Mouse (Mus musculus) forebrain, embryonic 11.5 days (tissue): ENCODE data around the gene Cfap70. TPM values are rescaled to one million over a fixed set of nuclear protein-coding genes. Genes with fewer than 3 reads are reported as not detected.
A peak's percentile ranks its signal among the peaks of the same experiment; 100 is the strongest.

Experiments used
- ATAC-seq: fragments of 200-750 bp; cut with Nextera tagmentation; replicated peaks from 2 replicates; pipeline ENCODE4 v1.8.0; 2017; ENCODE audit warnings: moderate TSS enrichment; ENCODE audit not compliant: low FRiP score
- DNase-seq: peaks from one replicate; pipeline ENCODE4 v3.0.0-alpha.2; 2017; ENCODE audit warnings: low spot score
- H3K27ac ChIP-seq: fragments of 300-500 bp; sonication (generic); 2 replicates; pipeline ENCODE4 v1.5.1; 2014; ENCODE audit warnings: low read depth, low read length
- H3K27me3 ChIP-seq: fragments of 300-500 bp; sonication (generic); 2 replicates; pipeline ENCODE4 v1.6.1; 2014; ENCODE audit warnings: mild to moderate bottlenecking, low read length, mixed read lengths; ENCODE audit not compliant: control insufficient read depth, insufficient read depth
- H3K36me3 ChIP-seq: fragments of 300-500 bp; sonication (generic); 2 replicates; pipeline ENCODE4 v1.6.1; 2014; ENCODE audit warnings: mild to moderate bottlenecking, low read length, moderate library complexity, mixed read lengths; ENCODE audit not compliant: control insufficient read depth, insufficient read depth
- H3K4me1 ChIP-seq: fragments of 300-500 bp; sonication (generic); replicated peaks from 2 replicates; pipeline ENCODE4 v1.6.1; 2014; ENCODE audit warnings: low read length, mixed read lengths; ENCODE audit not compliant: control insufficient read depth, insufficient read depth
- H3K4me2 ChIP-seq: fragments of 300-500 bp; sonication (generic); 2 replicates; pipeline ENCODE4 v1.6.1; 2014; ENCODE audit warnings: low read depth, mild to moderate bottlenecking, low read length, moderate library complexity, mixed read lengths; ENCODE audit not compliant: severe bottlenecking
- H3K4me3 ChIP-seq: fragments of 300-500 bp; sonication (generic); 2 replicates; pipeline ENCODE4 v1.5.1; 2014; ENCODE audit warnings: low read depth, low read length
- H3K9ac ChIP-seq: fragments of 300-500 bp; sonication (generic); 2 replicates; pipeline ENCODE4 v1.6.1; 2014; ENCODE audit warnings: low read length
- H3K9me3 ChIP-seq: fragments of 300-500 bp; sonication (generic); 2 replicates; pipeline ENCODE4 v1.6.1; 2016; ENCODE audit warnings: low read length, mixed read lengths; ENCODE audit not compliant: control insufficient read depth
- WGBS: fragments of 180-500 bp; shearing (Covaris S2); extraction: QIAGEN DNeasy Blood & Tissue Kit; methylation state at CpG from one replicate; pipeline ENCODE4 v1.1.7; 2014; 5-methylcytosine and 5-hydroxymethylcytosine counted together
- polyA plus RNA-seq: library from polyadenylated mRNA; unstranded; fragments of >200 nt; fragmentation: Nextera tagmentation; extraction: Ambion mirVana; gene quantifications from 2 replicates; pipeline ENCODE4 v1.2.1, GENCODE M21; 2014

Gene Cfap70
- polyA plus RNA-seq, 1 experiment from 2014 or later, result 0.24 TPM

DNA sequence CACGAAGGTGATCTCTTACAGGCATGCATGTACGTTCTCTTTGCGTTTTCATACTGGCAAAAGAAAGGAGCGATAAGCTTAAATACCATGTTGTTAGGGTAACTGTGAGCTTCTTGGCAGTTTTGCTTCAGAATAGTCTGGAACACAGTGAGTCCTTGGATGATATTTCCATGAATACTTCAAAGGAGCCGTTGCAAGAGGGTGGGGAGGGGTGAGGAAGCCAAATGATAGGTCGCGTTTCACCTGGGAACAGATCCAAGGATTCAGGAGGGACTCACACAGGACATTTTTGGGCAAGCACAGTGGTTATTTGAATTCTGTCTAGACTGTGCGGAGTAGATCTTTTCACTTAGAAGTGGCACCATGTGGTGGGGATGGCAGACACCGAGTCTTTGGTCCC, 54.8 kb downstream of the Cfap70 start:
- H3K4me2 ChIP-seq, result no peak overlapping the region
- WGBS, result 86% methylated on average over 9 of the region's 9 CpGs
- DNase-seq (no peak), ATAC-seq (no peak)
- H3K27me3 ChIP-seq, result no peaks in the 10 kb centered on the region
- H3K4me3 ChIP-seq, result no peak overlapping the region
- no peak overlapping the region for H3K9ac ChIP-seq
- no peaks in the 10 kb centered on the region for H3K9me3 ChIP-seq
- peaks cover 3% of the 10 kb centered on the region; the same call in 1 of the 2 replicates for H3K4me1 ChIP-seq
- no peaks in the 10 kb centered on the region for H3K36me3 ChIP-seq
- H3K27ac ChIP-seq, result no peak overlapping the region

DNA sequence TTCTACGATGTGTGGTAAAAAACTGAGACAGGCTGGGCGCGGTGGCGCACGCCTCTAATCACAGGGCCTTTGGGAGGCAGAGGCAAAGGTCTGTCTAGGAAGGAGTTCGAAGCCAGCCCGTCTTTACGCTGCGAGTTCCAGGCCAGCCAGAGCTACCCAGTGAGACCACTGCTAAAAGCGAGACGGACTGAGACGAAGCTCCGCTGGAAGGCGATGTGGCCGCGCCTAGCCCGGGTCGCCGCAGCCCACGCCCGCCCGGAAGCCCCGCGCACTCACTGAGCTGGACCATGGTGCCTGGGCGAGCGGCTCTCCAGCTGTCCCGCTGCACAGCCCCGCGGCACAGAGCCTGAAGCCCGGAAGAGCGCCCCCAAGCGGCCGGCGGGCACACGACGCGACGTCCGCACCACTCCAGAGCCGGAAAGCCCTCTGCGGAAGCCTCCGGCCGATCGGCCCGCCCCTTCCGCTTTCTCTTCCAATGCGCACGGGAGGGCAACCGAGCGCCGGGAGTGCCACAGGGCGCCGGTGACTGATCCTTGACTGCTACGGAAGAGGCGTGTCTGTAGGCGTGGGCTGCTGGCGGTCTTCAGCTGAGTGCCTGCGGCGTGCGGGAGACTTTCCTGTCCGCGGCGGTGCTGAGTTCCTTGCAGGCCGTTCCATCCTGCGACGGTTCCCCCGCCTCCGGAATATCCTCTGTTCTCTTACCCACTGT, 58.7 kb downstream of the Cfap70 start, which contains the start of gene Mrps16:
TSS of gene Mrps16 (minus strand) at position 430 of the 709 bp plus-strand sequence.
- Histone ChIP-seq H3K27me3 (no peaks in the 10 kb centered on the region), H3K27ac (peak within 1 kb of the TSS; percentile 51), H3K36me3 (no peaks in the 10 kb centered on the region), H3K4me1 (peaks cover 3% of the 10 kb centered on the region; the same call in 1 of the 2 replicates), H3K9me3 (no peaks in the 10 kb centered on the region), H3K4me2 (peak within 1 kb of the TSS; percentile 59), H3K4me3 (peak within 1 kb of the TSS; percentile 49), H3K9ac (peak within 1 kb of the TSS; percentile 87)
- WGBS, result under 1% methylated on average over 62 of the region's 68 CpGs
- DNase-seq (peak; percentile 97), ATAC-seq (peak; percentile 96)

DNA sequence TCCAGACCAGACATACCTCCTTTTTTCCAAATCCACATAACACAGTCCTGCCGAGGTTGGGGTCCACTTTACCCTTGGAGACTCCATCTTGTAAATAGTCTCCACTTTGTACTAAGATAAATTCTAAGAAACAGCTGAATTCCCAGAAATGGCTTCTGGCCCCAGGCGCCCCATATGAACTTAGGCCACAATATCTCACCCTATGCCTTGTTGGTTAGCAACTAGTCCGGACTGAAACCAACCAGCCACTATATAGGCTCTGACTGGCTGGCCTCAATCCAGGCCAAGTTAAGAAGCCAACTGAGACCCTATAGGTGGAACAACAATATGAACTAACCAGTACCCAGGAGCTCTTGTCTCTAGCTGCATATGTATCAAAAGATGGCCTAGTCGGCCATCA, 59.7 kb downstream of the Cfap70 start:
- Histone ChIP-seq H3K9me3 (no peaks in the 10 kb centered on the region), H3K36me3 (no peaks in the 10 kb centered on the region; the same call in 1 of the 2 replicates)

GRCm38 (mm10) chr14:20389446-20390079, 62.5 kb downstream of the Cfap70 start:
- peaks cover 18% of the 10 kb centered on the region for H3K4me1 ChIP-seq
- DNase-seq (no peak), ATAC-seq (no peak)
- H3K36me3 ChIP-seq, result no peaks in the 10 kb centered on the region; the same call in 1 of the 2 replicates
- no peaks in the 10 kb centered on the region for H3K27me3 ChIP-seq
- no peak overlapping the region for H3K9ac ChIP-seq
- H3K4me2 ChIP-seq, result peak overlapping the region; percentile 84; the same call in 1 of the 2 replicates
- WGBS, result 89% methylated on average over 8 of the region's 8 CpGs
- H3K9me3 ChIP-seq, result no peaks in the 10 kb centered on the region
- no peak overlapping the region for H3K4me3 ChIP-seq
- no peak overlapping the region for H3K27ac ChIP-seq

More for the DNA sequence above, 59.7 kb downstream of the Cfap70 start:
- no peak for DNase-seq
- H3K9ac ChIP-seq, result no peak overlapping the region
- ATAC-seq, result no peak
- 87% methylated on average over 3 of the region's 4 CpGs for WGBS
- H3K27ac ChIP-seq, result no peak overlapping the region
- no peaks in the 10 kb centered on the region for H3K27me3 ChIP-seq
- no peak overlapping the region for H3K4me3 ChIP-seq
- H3K4me2 ChIP-seq, result no peak overlapping the region; the same call in 1 of the 2 replicates
- peaks cover 9% of the 10 kb centered on the region for H3K4me1 ChIP-seq

- peak within 1 kb of the TSS; percentile 84 for H3K4me2 ChIP-seq
- no peaks in the 10 kb centered on the region for H3K27me3 ChIP-seq
- H3K4me3 ChIP-seq, result peak within 1 kb of the TSS; percentile 77
- no peaks in the 10 kb centered on the region; the same call in none of the 2 replicates for H3K36me3 ChIP-seq
- peaks cover 15% of the 10 kb centered on the region for H3K4me1 ChIP-seq
- DNase-seq (peak; percentile 95), ATAC-seq (peak; percentile 81)
- H3K9me3 ChIP-seq, result no peaks in the 10 kb centered on the region
- WGBS, result under 1% methylated on average over 59 of the region's 59 CpGs
- H3K27ac ChIP-seq, result peak within 1 kb of the TSS; percentile 60
- peak within 1 kb of the TSS; percentile 84 for H3K9ac ChIP-seq
These were observed 63.4 kb downstream of the Cfap70 start, which contains the start of gene Dnajc9 for GRCm38 (mm10) chr14:20388441-20389129. Dnajc9 (minus strand) TSS chr14:20388910.

- Histone ChIP-seq H3K4me3 (no peak overlapping the region), H3K9ac (no peak overlapping the region), H3K27me3 (no peaks in the 10 kb centered on the region), H3K36me3 (no peaks in the 10 kb centered on the region; the same call in 1 of the 2 replicates), H3K27ac (no peak overlapping the region), H3K4me1 (no peaks in the 10 kb centered on the region), H3K4me2 (no peak overlapping the region), H3K9me3 (no peaks in the 10 kb centered on the region)
- DNase-seq (no peak), ATAC-seq (no peak)
- WGBS, result 91% methylated on average over 9 of the region's 9 CpGs
These were observed 72.1 kb downstream of the Cfap70 start for GRCm38 (mm10) chr14:20379753-20380430.

GRCm38 (mm10) chr14:20379087-20379640, 72.9 kb downstream of the Cfap70 start:
- no peaks in the 10 kb centered on the region; the same call in 1 of the 2 replicates for H3K36me3 ChIP-seq

More at GRCm38 (mm10) chr14:20379087-20379640, 72.9 kb downstream of the Cfap70 start:
- H3K9me3 ChIP-seq, result no peaks in the 10 kb centered on the region
- H3K4me2 ChIP-seq, result no peak overlapping the region
- no peak overlapping the region for H3K4me3 ChIP-seq
- no peaks in the 10 kb centered on the region for H3K4me1 ChIP-seq
- 92% methylated on average over 5 of the region's 5 CpGs for WGBS
- H3K9ac ChIP-seq, result no peak overlapping the region
- no peak overlapping the region for H3K27ac ChIP-seq
- H3K27me3 ChIP-seq, result no peaks in the 10 kb centered on the region
- no peak for DNase-seq
- no peak for ATAC-seq
